Mouse (Mus musculus) megakaryocyte, adult 5-6 weeks (primary cell): Measurements from ENCODE around the gene Aebp2. TPM values are rescaled to one million over a fixed set of nuclear protein-coding genes. Genes with fewer than 3 reads are reported as not detected.
A peak's percentile ranks its signal among the peaks of the same experiment; 100 is the strongest.

ENCODE experiments used
- ATAC-seq: 2 replicates; pipeline ENCODE4 v1.8.0; 2016; ENCODE audit warnings: mild to moderate bottlenecking, inconsistent platforms; ENCODE audit not compliant: poor library complexity, severe bottlenecking
- total RNA-seq, 2 experiments: library from RNA; stranded (forward) in 1 of 2; stranded (reverse) in 1 of 2; fragments of 153-499, 151-499 nt in 1 of 2; fragments of 221-1000, 200-1000 nt in 1 of 2; gene quantifications; 2 replicates each; pipeline versions ENCODE4 v1.2.3 to v1.2.4; 2015 to 2017

The Aebp2 gene
- total RNA-seq, 2 experiments from 2014 or later, result 34.2 to 40.5 TPM

DNA sequence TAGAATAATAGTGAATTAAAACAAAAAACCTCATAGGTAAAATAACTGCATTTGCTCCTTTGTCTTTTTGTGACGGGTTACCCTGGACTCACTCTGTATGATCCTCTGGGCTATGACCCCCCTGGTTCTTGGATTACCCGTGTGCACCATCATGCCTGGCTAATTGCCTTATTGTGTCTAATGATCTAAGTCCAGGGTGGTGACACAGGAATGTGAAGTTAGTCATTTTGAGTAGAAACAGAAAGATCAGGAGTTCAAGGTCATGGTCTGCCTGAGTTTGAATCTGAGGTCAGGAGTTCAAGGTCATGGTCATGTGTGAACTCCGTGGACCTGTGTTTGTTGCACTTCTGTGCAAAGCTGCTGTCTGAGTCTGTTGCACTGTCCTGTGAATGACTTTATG lies 16.7 kb upstream of the Aebp2 start:
- ATAC-seq, result no peak

DNA sequence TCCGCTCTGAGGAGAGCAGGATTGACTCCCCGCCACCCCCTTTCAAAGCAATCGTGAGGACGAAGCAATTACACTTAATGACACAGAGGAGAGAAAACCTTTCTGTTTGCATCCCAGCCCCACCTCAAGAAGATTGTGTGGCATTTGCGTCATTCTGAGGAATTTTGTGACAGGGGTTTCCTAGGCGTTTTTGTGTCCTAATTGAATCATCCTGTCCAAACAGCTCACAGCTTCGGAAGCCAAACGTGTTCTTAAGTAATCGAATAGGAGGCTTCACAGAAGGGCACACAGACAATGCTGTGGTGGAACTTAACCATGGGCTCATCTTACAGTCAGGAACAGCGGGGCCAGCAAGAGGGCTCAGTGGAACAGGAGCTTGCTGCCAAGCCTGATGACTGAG lies 15.9 kb upstream of the Aebp2 start:
- ATAC-seq, result no peak

DNA sequence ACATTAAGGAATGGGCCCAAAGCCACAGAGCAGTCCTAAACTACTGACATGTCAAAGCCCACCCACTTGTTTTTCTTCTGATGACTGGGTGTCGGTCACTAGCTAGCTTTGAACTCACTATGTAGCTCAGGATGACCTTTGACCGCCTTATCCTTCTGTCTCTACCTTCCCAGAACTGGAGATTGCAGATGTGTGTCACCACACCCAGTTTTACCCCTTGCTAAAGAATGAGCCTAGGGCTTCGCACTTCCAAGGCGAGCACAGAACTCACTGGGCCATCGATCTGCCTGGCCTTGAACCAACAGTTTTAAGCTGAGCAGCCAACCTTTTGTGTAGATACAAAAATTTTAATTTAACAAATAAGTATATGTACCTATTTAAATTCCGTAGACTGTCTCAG lies 13.8 kb upstream of the Aebp2 start:
- ATAC-seq, result no peak

DNA sequence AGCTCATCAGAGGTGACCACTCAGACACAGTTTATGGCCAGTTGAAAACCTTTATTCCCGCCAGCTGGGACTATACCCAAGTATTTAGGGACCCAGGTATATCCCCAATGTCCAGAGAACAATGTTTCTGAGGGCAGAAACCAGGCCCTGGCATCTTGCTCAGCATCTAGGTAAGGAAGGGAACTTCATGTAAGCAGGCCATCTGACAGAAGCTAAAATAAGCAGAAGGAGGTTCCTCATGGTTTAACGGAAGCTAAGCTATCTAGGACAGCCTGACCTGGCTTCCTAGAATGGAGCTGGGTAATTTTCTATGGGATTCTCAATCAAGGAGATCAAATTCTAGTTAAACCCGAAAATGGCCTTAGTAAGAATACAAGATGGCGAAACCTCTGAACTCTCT lies 12.9 kb upstream of the Aebp2 start:
- ATAC-seq, result peak; percentile 52

DNA sequence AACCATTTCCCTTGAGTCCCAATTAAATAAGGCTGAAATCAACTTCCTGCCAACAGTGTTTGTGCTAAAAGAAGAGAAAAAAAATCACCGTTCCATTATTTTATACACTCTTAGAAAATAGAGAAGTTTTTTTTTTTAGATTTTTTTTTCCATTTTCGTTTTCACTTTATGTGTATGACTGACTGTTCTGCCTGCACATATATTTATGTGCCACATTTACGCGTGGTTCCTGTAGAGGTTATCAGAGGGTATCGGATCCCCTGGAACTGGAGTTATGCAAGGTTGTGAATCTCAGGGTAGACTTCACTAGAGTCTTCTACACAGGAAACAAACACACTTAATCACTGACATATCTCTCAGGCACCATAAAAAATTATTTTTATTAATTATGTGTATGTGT lies 12.3 kb upstream of the Aebp2 start:
- ATAC-seq, result peak; percentile 39

DNA sequence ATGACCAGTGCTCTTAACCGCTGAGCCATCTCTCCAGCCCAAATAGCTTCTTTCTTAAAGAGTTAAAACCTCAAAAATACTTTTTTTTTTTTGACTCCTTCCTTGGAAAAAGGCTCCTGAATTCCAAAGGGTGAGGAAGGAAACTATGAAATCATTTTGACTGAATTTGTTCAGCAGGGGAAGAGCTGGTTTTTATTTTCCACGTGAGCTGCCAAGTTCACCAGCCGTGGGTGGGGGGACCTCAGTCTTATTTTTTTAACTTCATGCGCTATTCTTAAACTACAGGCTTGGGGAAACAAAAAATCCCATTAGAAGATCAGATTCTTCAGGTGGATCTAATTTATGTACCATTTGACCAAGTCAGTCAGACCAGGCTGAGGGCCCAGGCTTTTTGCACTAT lies 11.2 kb upstream of the Aebp2 start:
- no peak for ATAC-seq

DNA sequence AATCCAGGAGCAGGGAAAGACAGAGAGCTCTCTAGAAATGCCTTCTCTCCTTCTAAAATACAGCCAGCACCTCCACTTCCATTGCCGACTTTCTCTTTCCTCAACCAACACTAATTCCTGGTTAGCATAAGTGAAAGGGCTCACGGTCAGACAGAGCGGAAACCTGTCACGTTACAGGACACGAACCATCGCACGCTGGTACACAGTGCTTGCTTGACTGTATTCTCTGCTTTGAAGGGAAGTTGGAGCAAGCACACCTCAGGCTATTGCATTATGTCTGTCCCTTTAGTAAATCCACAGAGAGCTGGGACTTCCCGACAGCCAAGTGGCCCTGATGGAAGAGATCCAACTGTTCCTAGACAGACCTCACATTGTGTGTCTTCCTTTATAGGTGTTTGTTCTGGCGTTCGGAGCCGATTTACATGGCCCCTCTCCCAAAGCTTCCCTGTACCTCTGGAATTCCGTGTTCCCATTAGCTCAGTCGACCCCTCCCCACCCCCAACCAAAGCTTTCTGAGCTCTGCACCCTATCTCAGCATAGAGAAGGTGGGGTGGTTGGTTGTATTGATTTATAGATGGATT lies 10.5 kb upstream of the Aebp2 start:
- no peak for ATAC-seq

DNA sequence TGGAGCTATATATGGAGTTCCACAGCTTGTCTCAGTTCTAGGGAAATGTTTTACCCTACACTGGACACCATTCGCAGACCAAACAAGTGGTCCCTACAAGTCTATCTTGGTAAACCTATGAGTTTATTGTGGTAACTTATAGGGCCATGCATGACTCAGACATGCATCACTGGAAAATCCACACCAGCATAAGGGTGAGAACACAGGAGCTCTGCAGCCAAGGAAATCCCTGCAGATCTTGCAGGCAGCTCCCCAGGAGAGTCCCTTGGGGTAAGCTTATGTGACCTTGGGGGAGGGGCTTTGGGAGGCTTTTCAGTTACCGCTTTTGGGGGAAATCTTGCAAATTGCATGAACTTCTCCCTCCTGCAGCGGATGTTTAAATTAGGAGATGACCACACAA lies 8.6 kb upstream of the Aebp2 start:
- ATAC-seq, result no peak

DNA sequence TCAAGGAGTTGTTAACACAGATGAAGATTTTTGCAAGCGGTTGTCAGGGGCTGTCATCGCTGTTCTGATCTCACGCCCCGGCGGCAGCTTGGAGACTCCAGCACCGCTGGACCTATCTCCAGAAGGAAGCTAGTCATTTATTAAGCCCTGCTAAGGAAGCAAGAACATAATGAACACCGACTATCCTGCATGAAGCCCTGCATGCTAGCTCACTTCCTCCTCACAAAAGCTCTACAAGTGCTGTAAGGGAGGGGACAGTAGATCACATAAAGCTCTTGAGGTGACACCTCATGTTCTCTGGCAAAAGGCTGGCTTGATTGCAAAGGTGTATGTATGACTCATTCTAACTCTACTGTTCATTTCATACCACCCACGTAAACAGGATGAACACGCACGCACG lies 7.8 kb upstream of the Aebp2 start:
- ATAC-seq, result 0 out of 2 replicates have a peak, but pooled peaks have one; percentile 38

DNA sequence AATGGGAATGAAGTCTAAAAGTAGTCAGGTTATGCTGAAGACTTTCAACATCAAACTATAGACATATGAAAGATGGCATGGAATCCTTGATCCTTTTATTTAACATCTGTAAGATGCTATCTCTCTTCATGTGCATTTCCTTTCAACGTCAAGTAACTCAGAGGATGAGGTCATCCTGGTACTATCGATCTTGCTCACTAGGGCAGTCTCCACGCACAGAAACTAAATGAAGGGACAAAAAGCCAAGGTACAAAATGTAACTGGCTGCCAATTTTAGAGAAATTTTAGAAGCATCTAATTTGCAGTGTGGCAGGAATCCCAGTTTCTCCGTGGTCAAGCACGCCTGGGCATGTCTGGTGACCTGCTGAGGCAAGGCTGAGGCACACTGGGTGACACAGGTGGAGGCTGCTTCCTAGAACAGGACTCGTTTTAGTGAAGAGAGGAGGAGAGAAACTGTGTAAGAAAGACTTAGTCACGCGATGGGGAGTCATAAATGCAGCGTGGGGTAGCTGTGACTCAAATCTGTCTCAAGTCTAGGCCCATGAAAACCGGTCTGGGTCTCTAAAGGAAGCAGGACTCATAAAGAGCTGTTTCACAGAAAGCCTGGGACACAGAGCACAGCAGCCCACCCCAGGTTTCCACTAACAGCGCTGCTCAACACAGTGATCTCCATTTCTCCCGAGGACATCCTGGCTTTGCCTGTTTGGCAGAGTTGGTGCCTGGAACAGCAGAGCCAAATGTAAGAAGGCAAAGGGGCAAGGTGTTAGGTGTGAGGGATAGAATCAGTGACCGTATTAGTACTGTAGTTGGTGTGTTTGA lies 1.7 kb upstream of the Aebp2 start:
- ATAC-seq, result no peak

DNA sequence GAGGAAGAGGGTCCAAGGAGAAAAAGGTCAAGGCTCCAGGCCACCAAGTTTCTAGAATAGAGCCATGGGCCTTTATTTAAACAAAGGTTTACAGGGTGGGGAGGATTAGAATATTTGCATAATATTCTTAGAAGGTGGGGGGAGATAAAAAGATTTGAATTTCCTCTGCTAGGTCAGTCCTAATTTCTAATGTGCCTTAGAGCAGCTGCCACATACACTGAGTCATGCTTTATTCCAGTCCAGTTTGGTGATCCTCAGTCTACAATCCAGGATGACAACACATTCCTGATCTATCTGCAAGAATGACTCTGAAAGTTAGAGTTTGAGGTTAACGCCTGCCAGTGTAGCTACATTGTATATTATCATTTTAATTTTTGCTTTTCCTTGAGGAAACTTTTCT lies 841 bp upstream of the Aebp2 start:
- ATAC-seq, result no peak

DNA sequence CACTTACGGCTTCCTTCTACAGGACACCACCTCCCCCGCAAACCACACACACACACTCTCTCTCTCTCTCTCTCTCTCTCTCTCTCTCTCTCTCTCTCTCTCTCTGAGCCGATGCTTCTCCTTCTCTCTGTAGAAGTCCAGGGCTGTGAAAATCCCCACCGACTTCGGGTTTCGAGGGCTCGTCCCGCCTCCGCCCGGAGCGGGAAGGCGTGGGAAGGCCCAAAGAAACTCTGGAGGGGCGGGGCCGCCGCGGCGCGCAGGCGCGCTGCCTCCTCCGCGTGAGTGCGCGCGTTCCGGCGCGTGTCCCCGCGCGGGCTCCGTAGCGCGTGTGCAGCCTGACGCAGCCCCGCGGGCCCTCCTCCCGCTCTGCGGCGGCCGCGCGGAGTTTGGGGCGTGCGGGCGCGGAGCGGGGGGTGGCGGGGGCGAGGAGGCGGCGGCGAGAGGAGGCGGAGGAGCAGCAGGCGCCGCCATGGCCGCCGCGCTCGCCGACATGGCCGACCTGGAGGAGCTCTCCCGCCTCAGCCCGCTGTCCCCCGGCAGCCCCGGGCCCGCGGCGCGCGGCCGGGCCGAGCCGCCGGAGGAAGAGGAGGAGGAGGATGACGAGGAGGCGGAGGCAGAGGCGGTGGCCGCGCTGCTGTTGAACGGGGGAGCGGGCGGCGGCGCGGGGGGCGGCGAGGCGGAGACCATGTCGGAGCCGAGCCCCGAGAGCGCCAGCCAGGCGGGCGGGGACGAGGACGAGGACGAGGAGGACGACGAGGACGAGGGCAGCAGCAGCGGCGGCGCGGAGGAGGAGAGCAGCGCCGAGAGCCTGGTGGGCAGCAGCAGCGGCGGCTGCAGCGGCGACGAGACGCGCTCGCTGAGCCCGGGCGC lies 998 bp downstream of the Aebp2 start:
- peak; percentile 73 for ATAC-seq

DNA sequence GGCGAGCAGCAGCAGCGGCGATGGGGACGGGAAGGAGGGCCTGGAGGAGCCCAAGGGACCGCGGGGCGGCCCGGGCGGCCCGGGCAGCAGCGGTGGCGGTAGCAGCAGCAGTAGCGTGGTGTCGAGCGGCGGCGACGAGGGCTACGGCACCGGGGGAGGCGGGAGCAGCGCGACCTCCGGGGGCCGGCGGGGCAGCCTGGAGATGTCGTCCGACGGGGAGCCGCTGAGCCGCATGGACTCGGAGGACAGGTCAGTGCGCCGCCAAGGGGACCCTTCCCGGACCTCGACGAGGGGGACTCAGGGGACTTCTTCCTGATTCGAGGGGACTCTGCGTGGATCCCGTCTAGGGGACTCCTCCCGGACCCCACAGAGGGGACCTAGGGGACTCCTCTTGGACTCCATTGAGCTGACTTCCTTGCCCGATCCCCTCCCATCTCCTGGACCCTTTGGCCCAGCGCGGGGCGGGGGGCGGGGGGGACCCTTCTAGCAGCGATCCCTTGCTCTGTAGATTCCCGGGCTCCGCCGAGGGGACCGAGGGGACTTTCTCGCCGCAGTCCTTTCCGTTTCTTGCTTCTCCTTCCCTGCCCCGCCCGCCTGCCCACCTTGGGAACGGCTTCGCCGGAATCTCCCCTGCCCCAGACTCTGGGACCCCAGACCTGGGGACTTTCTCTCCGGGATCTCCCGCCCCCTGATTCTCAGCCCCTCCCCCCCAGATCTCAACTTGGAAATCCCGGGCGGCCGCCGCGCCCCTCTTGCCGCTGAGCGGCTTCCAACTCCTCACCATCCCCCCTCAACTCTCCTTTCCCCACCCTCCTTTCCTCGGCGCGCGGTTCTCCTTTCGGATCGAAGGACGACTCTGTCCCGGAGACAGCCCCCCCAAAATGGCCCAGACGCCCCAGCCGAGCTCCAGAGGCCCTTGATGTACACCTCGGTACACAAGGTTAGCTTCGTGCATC lies 1.9 kb downstream of the Aebp2 start:
- peak; percentile 12 for ATAC-seq

DNA sequence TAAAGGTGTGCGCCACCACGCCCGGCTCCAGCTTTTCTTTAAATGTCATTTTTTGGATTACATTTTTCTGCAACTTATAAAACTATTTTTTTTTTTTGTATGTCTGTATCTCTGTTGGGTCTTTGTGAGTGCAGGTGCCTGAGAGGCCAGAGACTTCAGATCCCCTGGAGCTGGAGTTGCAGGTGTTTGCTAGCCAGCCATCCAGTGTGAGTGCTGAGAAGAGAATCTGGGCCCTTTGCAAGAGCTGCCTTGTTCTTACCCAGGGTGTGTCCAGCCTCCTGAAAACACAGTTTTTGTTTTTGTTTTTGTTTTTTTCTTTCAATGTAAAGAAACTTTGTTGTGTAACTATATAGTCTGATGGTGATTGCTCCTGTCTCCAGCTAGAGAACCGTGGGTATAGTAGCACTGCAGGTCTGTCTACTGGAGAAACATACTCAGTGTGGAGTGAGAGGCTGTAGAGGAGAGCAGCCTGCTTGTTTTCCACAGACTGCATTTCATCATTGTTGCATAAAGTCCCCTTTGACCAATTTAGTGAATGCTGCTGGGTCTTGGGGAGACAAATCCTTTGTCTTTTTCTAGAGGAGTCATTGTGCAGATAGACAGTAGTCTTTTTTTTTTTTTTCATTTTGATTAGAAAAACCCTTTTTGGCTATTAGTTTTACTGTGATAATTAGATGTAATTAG lies 6.9 kb downstream of the Aebp2 start:
- no peak for ATAC-seq

DNA sequence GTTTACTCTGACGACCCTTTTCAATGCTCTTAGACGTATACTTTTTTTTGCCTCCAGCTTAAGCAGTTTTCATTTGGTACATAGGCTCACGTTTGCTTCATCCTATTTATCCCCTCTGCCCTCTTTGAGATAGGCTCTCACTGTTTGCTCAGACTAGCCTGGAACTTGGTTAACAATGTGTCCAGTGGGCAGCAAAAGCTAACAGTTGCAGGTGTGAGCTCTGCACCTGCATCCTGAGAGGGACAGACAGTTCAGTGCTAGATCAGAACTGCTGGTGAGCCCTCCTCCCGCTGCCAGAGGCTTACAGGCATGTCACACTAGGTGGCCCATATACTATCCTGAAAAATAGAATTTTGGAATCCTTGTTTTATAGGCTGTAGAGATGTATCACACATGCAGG lies 7.8 kb downstream of the Aebp2 start:
- ATAC-seq, result no peak

DNA sequence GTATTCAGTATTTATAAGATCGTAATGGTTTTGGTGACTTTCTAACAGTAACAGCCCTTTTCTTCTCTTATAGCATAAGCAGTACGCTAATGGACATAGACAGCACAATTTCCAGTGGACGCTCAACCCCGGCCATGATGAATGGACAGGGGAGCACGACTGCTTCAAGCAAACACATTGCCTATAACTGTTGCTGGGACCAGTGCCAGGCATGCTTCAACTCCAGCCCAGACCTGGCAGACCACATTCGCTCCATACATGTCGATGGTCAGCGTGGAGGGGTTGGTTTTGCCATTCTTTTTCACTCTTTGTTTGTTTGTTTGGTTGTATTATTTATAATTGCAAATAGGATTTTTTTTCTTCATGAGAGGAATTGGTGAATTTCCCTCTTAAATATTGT lies 11.2 kb downstream of the Aebp2 start:
- no peak for ATAC-seq

DNA sequence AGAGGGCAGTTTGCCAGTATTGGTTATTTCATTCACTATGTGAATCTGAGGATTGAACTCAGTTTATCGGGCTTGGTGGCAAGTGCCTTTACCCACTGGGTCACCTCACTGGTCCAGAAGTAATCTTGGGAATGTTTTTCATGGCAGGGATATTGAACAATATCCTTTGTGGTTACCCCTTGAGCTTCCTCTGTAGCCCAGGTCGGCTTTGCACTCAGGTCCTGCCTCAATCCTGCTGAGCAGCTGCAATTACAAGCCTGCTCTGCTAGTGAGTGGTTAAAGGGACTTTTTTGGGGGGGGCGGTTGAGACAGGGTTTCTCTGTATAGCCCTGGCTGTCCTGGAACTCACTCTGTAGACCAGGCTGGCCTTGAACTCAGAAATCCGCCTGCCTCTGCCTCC lies 13.8 kb downstream of the Aebp2 start:
- ATAC-seq, result no peak

DNA sequence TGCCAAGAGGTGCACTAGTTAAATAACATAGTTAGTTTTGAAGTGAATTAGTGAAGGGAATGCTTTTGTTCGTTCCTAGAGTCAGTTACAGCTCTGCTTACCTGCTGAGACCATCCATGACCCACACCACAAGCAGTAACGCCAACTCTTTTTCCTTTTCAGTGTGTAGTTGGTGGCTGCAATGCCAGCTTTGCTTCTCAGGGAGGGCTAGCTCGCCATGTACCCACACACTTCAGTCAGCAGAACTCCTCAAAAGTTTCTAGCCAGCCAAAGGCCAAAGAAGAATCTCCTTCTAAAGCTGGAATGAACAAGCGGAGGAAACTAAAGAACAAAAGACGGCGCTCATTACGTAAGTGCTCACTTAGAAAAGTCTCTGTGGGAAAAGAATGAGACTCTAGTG lies 19.5 kb downstream of the Aebp2 start:
- ATAC-seq, result no peak

DNA sequence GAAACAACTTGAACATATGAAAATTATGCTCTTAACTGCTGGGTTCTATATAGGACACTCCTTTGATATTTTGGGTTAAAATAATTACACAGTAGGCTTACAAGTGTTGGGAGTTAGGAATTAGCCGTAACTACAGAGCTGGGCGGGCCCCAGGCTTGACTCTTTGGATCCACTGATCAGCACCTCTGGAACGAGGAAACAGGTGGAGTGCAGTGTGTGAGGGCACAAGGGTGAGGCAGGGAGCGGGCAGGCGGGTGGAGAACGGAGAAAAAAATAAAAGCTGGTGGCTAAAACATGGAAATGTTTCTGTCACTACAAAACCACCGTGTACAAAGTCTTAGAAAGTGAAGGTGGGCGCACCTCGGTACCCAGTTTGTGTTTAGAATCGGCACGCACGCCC lies 20.2 kb downstream of the Aebp2 start:
- ATAC-seq, result no peak

DNA sequence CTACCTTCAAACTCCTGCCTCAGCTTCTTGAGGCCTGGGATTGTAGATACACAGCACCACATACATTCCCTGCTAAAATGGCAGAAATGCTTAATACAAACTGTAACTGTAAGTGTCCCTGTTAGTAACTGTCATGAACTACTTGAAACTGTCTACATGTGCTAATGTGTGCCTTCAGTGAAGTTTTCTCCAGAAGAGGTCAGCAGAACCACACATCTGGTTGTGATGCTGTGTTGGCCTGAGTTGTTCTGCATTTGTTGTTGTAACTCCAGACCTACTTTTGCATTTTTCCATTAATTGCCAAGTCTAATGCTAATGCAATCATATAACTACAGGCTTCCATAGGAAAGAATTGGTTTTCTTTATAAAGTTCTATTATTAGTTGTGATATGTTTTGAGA lies 23.5 kb downstream of the Aebp2 start:
- ATAC-seq, result no peak
